Mouse (Mus musculus): ENCODE results near the gene Nfu1. TPM values are rescaled to one million over a fixed set of nuclear protein-coding genes. Genes with fewer than 3 reads are reported as not detected.
"Not testable (repeated sequence)": the region's sequence is repeated elsewhere in the genome, so short reads cannot be mapped to it uniquely, and the experiment has no call there.

Nfu1 gene
- total RNA-seq, 4 experiments from 2014 or later = 75.6 to 95.8 (median 82.6) TPM

GRCm38 (mm10) chr6:87026980-87027379, 17.9 kb downstream of the Nfu1 start:
- peak; percentile 71 for DNase-seq

- DNase-seq = peak; percentile 22
These were observed 19.8 kb downstream of the Nfu1 start for GRCm38 (mm10) chr6:87028881-87029280.

- not testable (repeated sequence) for DNase-seq
These were observed 22.3 kb downstream of the Nfu1 start for GRCm38 (mm10) chr6:87031310-87031709.

- peak; percentile 32 for DNase-seq
These were observed 23.4 kb downstream of the Nfu1 start for GRCm38 (mm10) chr6:87032401-87032800.

GRCm38 (mm10) chr6:87034395-87034794, 25.4 kb downstream of the Nfu1 start:
- DNase-seq = no peak

GRCm38 (mm10) chr6:87037826-87038620, 29.0 kb downstream of the Nfu1 start:
- peak; percentile 54 for DNase-seq

GRCm38 (mm10) chr6:87039161-87039560, 30.1 kb downstream of the Nfu1 start:
- no peak for DNase-seq

GRCm38 (mm10) chr6:87040971-87041370, 31.9 kb downstream of the Nfu1 start:
- peak; percentile 39 for DNase-seq

- no peak for DNase-seq
These were observed 32.4 kb downstream of the Nfu1 start for GRCm38 (mm10) chr6:87041431-87041830.

- DNase-seq = no peak
These were observed 32.9 kb downstream of the Nfu1 start for GRCm38 (mm10) chr6:87042004-87042336.

- DNase-seq = peak; percentile 91
These were observed 33.5 kb downstream of the Nfu1 start, which contains the start of gene Gfpt1 for GRCm38 (mm10) chr6:87042337-87043130. Gene Gfpt1 (plus strand): TSS chr6:87042846.

GRCm38 (mm10) chr6:87043131-87043516, 34.1 kb downstream of the Nfu1 start:
- no peak for DNase-seq

GRCm38 (mm10) chr6:87044895-87045294, 35.9 kb downstream of the Nfu1 start:
- DNase-seq = no peak

- DNase-seq = no peak
These were observed 36.5 kb downstream of the Nfu1 start for GRCm38 (mm10) chr6:87045507-87045906.

GRCm38 (mm10) chr6:87048712-87049111, 39.7 kb downstream of the Nfu1 start:
- not testable (repeated sequence) for DNase-seq

GRCm38 (mm10) chr6:87051886-87052425, 42.9 kb downstream of the Nfu1 start:
- no peak for DNase-seq

- no peak for DNase-seq
These were observed 45.2 kb downstream of the Nfu1 start for GRCm38 (mm10) chr6:87054193-87054592.

GRCm38 (mm10) chr6:87059754-87060153, 50.7 kb downstream of the Nfu1 start:
- DNase-seq = no peak

GRCm38 (mm10) chr6:87063586-87063985, 54.5 kb downstream of the Nfu1 start:
- DNase-seq = no peak

- no peak for DNase-seq
These were observed 59.2 kb downstream of the Nfu1 start for GRCm38 (mm10) chr6:87068209-87068608.

- DNase-seq = no peak
These were observed 60.3 kb downstream of the Nfu1 start for GRCm38 (mm10) chr6:87069195-87069900.

- no peak for DNase-seq
These were observed 61.6 kb downstream of the Nfu1 start for GRCm38 (mm10) chr6:87070641-87071040.

- no peak for DNase-seq
These were observed 63.7 kb downstream of the Nfu1 start for GRCm38 (mm10) chr6:87072759-87073158.
